Mouse (Mus musculus): ENCODE results near the gene Igfbp2. TPM values are rescaled to one million over a fixed set of nuclear protein-coding genes. Genes with fewer than 3 reads are reported as not detected.

The Igfbp2 gene
- total RNA-seq, 2 experiments from 2014 or later, result not detected

- ATAC-seq (replicated peaks; ENCODE audit: low FRiP score, low TSS enrichment, poor library complexity, severe bottlenecking), result no peak
Observed at GRCm38 (mm10) chr1:72869275-72869674, 45.0 kb downstream of the Igfbp2 start.

GRCm38 (mm10) chr1:72869681-72870614 is 45.6 kb downstream of the Igfbp2 start:
- ATAC-seq (replicated peaks; ENCODE audit: low FRiP score, low TSS enrichment, poor library complexity, severe bottlenecking), result peak; percentile 72

GRCm38 (mm10) chr1:72870615-72871336 is 46.5 kb downstream of the Igfbp2 start:
- peak; percentile 49; the same call in 1 of the 2 replicates for ATAC-seq (replicated peaks; ENCODE audit: low FRiP score, low TSS enrichment, poor library complexity, severe bottlenecking)

- no peak for ATAC-seq (replicated peaks; ENCODE audit: low FRiP score, low TSS enrichment, poor library complexity, severe bottlenecking)
Observed at GRCm38 (mm10) chr1:72871337-72871696, 47.0 kb downstream of the Igfbp2 start.

- no peak for ATAC-seq (replicated peaks; ENCODE audit: low FRiP score, low TSS enrichment, poor library complexity, severe bottlenecking)
Observed at GRCm38 (mm10) chr1:72871697-72872411, 47.6 kb downstream of the Igfbp2 start.

- 0 out of 2 replicates have a peak, but pooled peaks have one; percentile 35 for ATAC-seq (replicated peaks; ENCODE audit: low FRiP score, low TSS enrichment, poor library complexity, severe bottlenecking)
Observed at GRCm38 (mm10) chr1:72872521-72872920, 48.2 kb downstream of the Igfbp2 start.

- ATAC-seq (replicated peaks; ENCODE audit: low FRiP score, low TSS enrichment, poor library complexity, severe bottlenecking), result no peak
Observed at GRCm38 (mm10) chr1:72873078-72873477, 48.8 kb downstream of the Igfbp2 start.

GRCm38 (mm10) chr1:72873511-72874286 is 49.4 kb downstream of the Igfbp2 start:
- no peak for ATAC-seq (replicated peaks; ENCODE audit: low FRiP score, low TSS enrichment, poor library complexity, severe bottlenecking)

- no peak for ATAC-seq (replicated peaks; ENCODE audit: low FRiP score, low TSS enrichment, poor library complexity, severe bottlenecking)
Observed at GRCm38 (mm10) chr1:72874287-72875211, 50.2 kb downstream of the Igfbp2 start, which contains the start of gene Igfbp5. Gene Igfbp5 (minus strand): TSS chr1:72874884.

- ATAC-seq (replicated peaks; ENCODE audit: low FRiP score, low TSS enrichment, poor library complexity, severe bottlenecking), result no peak
Observed at GRCm38 (mm10) chr1:72875708-72876107, 51.4 kb downstream of the Igfbp2 start.

GRCm38 (mm10) chr1:72876111-72876510 is 51.8 kb downstream of the Igfbp2 start:
- no peak for ATAC-seq (replicated peaks; ENCODE audit: low FRiP score, low TSS enrichment, poor library complexity, severe bottlenecking)

- peak; percentile 86 for ATAC-seq (replicated peaks; ENCODE audit: low FRiP score, low TSS enrichment, poor library complexity, severe bottlenecking)
Observed at GRCm38 (mm10) chr1:72877892-72878291, 53.6 kb downstream of the Igfbp2 start.

GRCm38 (mm10) chr1:72878473-72879318 is 54.4 kb downstream of the Igfbp2 start:
- ATAC-seq (replicated peaks; ENCODE audit: low FRiP score, low TSS enrichment, poor library complexity, severe bottlenecking), result no peak

- ATAC-seq (replicated peaks; ENCODE audit: low FRiP score, low TSS enrichment, poor library complexity, severe bottlenecking), result no peak
Observed at GRCm38 (mm10) chr1:72879319-72879634, 55.0 kb downstream of the Igfbp2 start.

- ATAC-seq (replicated peaks; ENCODE audit: low FRiP score, low TSS enrichment, poor library complexity, severe bottlenecking), result no peak
Observed at GRCm38 (mm10) chr1:72885111-72885818, 61.0 kb downstream of the Igfbp2 start.

GRCm38 (mm10) chr1:72885819-72886169 is 61.5 kb downstream of the Igfbp2 start:
- no peak for ATAC-seq (replicated peaks; ENCODE audit: low FRiP score, low TSS enrichment, poor library complexity, severe bottlenecking)

GRCm38 (mm10) chr1:72887910-72888309 is 63.6 kb downstream of the Igfbp2 start:
- ATAC-seq (replicated peaks; ENCODE audit: low FRiP score, low TSS enrichment, poor library complexity, severe bottlenecking), result no peak
